Mouse (Mus musculus): ENCODE results near the gene Klhdc7b.

GRCm38 (mm10) chr15:89424621-89425020, 39.9 kb downstream of the Klhdc7b start:
- TF ChIP-seq CTCF (IDR thresholded peaks at IDR 0.05; ENCODE audit: low read depth, low read length) (no peak), GATA2 (IDR thresholded peaks at IDR 0.05; ENCODE audit: borderline replicate concordance, low read depth, low read length) (no peak)

Measured in G1E (cell line).